Mouse (Mus musculus) liver, postnatal 0 days (tissue): Measurements from ENCODE around the gene Stk24. TPM values are rescaled to one million over a fixed set of nuclear protein-coding genes. Genes with fewer than 3 reads are reported as not detected.

Source experiments
- ATAC-seq: fragments of 200-750 bp; cut with Nextera tagmentation; 2 replicates; pipeline ENCODE4 v1.8.0; 2017; ENCODE audit warnings: mild to moderate bottlenecking, moderate library complexity
- DNase-seq: peaks from one replicate; pipeline ENCODE4 v3.0.0-alpha.2; 2016
- H3K27ac ChIP-seq: fragments of 300-500 bp; sonication (generic); 2 replicates; pipeline ENCODE4 v1.5.1; 2014; ENCODE audit warnings: antibody characterized with exemption, moderate library complexity, mild to moderate bottlenecking, low read depth
- H3K27me3 ChIP-seq: fragments of 300-500 bp; sonication (generic); 2 replicates; pipeline ENCODE4 v1.6.1; 2014; ENCODE audit warnings: low read length, control low read depth, mixed read lengths; ENCODE audit not compliant: insufficient read depth
- H3K36me3 ChIP-seq: fragments of 300-500 bp; sonication (generic); replicated peaks from 2 replicates; pipeline ENCODE4 v1.6.1; 2014; ENCODE audit warnings: mild to moderate bottlenecking, control low read depth, low read length, moderate library complexity, mixed read lengths; ENCODE audit not compliant: insufficient read depth
- H3K4me1 ChIP-seq: fragments of 300-500 bp; sonication (generic); 2 replicates; pipeline ENCODE4 v1.6.1; 2014; ENCODE audit warnings: antibody characterized with exemption, mild to moderate bottlenecking, control low read depth; ENCODE audit not compliant: insufficient read depth
- H3K4me2 ChIP-seq: fragments of 300-500 bp; sonication (generic); 2 replicates; pipeline ENCODE4 v1.6.1; 2014; ENCODE audit warnings: low read depth, mild to moderate bottlenecking, low read length, moderate library complexity, mixed read lengths
- H3K4me3 ChIP-seq: fragments of 300-500 bp; sonication (generic); 2 replicates; pipeline ENCODE4 v1.5.1; 2014; ENCODE audit warnings: low read depth, low read length
- H3K9ac ChIP-seq: fragments of 300-500 bp; sonication (generic); replicated peaks from 2 replicates; pipeline ENCODE4 v1.6.1; 2014; ENCODE audit warnings: mild to moderate bottlenecking, moderate library complexity
- H3K9me3 ChIP-seq: fragments of 300-500 bp; sonication (generic); 2 replicates; pipeline ENCODE4 v1.6.1; 2016; ENCODE audit warnings: mild to moderate bottlenecking, control low read depth, low read length, mixed read lengths
- CTCF ChIP-seq: sonication (generic); IDR thresholded peaks from 2 replicates; pipeline ENCODE4 v1.5.1; 2016; ENCODE audit warnings: antibody characterized with exemption, low read depth
- EP300 ChIP-seq: IDR thresholded peaks from 2 replicates; pipeline ENCODE4 v1.6.1; 2016; ENCODE audit warnings: antibody characterized with exemption, low read depth, mild to moderate bottlenecking
- WGBS: fragments of 180-500 bp; shearing (Covaris S2); extraction: QIAGEN DNeasy Blood & Tissue Kit; methylation state at CpG from one replicate; pipeline ENCODE4 v1.1.7; 2014; ENCODE audit not compliant: insufficient replicate concordance; 5-methylcytosine and 5-hydroxymethylcytosine counted together
- polyA plus RNA-seq: library from polyadenylated mRNA; unstranded; fragments of >200 nt; fragmentation: Nextera tagmentation; extraction: Ambion mirVana; gene quantifications from 2 replicates; pipeline ENCODE4 v1.2.1, GENCODE M21; 2015

Gene Stk24
- polyA plus RNA-seq, 1 experiment from 2014 or later: 19.3 TPM

DNA sequence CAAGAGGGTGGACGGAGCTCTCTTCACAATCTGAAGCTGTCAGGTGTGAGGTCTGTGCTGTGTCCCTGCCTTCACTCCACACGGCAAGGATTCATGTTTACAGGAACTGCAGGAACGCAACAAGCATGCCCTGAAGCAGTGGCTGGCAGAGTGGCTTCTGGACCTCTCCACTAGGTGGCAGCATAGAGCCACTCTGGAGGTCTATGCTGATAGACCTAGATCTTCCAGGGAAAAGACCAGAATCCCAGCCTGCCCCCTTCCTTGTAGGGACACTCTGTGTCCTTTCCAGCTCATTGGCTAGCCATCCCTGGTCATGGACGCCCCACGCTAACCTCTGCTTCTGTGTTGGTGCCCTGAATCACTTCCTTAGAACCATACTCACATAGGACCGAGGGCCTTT, 100.7 kb downstream of the Stk24 start:
- H3K9ac ChIP-seq: no peak overlapping the region
- ATAC-seq: peak; percentile 77
- TF ChIP-seq EP300 (no peak), CTCF (peak; percentile 99)
- H3K27me3 ChIP-seq: no peaks in the 10 kb centered on the region
- H3K27ac ChIP-seq: no peak overlapping the region
- no peak overlapping the region for H3K4me3 ChIP-seq
- DNase-seq: peak; percentile 86
- H3K36me3 ChIP-seq: peaks cover 32% of the 10 kb centered on the region
- no peak overlapping the region for H3K4me2 ChIP-seq
- H3K9me3 ChIP-seq: no peaks in the 10 kb centered on the region
- 35% methylated on average over 6 of the region's 6 CpGs for WGBS
- no peaks in the 10 kb centered on the region for H3K4me1 ChIP-seq

DNA sequence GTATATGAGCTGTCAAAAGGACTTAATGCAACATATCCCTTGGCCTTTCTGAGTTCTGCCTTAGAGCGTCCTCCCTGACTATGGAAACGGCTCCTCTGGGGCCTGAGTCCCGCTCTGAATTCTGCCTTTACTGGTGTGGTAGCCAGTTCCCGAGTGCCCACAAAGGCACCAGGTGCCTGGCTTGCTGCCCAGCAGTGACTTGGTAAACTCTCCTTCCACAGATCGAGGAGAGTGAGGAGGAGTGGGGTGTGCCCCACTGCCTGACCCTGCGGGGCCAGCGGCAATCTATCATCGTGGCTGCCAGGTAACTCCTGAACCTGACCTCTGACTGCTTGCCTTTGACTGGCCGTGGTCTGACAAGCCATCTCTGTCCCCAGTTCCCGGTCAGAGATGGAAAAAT, 103.8 kb downstream of the Stk24 start:
- Histone ChIP-seq H3K4me3 (no peak overlapping the region), H3K9ac (no peak overlapping the region), H3K9me3 (no peaks in the 10 kb centered on the region), H3K27me3 (no peaks in the 10 kb centered on the region), H3K4me2 (no peak overlapping the region), H3K4me1 (no peaks in the 10 kb centered on the region), H3K36me3 (peaks cover 15% of the 10 kb centered on the region), H3K27ac (no peak overlapping the region)
- TF ChIP-seq CTCF (no peak), EP300 (no peak)
- whole genome bisulfite sequencing: 70% methylated on average over 10 of the region's 10 CpGs
- ATAC-seq (no peak), DNase-seq (no peak)

DNA sequence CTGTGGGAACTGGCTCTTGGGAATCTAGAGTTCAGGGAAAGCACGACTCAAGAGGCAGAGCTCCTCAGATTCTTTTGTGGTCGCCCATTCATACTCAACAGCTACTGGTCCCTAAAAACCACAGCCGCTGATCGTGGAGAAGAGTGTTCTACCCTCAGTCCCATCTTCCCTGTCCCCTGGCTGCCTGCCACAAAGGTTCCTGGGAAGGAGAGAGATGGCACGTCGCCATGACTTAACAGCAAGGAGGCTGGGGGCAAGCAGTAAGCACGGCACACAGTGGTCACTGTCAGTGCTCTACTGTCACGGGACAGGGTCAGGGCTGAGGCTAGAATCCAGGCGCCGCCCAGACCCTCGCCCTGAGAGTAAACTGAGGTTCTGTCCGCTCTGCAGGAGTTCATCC, 104.8 kb downstream of the Stk24 start:
- 74% methylated on average over 12 of the region's 12 CpGs for WGBS

DNA sequence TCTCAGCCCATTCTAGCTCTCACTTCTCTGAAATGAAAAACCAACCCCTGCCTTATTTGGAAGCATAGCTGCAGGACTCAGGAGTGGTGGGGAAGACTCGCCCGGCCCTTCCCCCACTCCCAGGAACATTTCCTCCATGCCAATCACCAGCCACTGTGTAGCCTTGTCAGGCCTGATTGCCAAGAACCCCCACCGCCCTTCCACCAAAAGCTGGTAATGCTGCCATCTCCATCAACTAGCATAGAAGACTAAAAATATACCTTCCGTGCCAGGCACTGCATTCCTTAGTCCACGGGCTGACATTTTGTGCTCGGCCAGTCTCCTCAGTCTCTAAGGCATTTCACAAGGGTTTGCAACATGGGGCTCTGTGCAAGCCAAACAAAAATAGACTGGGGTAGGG, 109.3 kb downstream of the Stk24 start:
- TF ChIP-seq EP300 (no peak), CTCF (no peak)
- Histone ChIP-seq H3K4me1 (no peaks in the 10 kb centered on the region), H3K9me3 (no peaks in the 10 kb centered on the region), H3K4me2 (no peak overlapping the region), H3K4me3 (no peak overlapping the region), H3K27me3 (no peaks in the 10 kb centered on the region), H3K36me3 (peaks cover 6% of the 10 kb centered on the region; the same call in 1 of the 2 replicates), H3K9ac (no peak overlapping the region), H3K27ac (no peak overlapping the region)
- DNase-seq (no peak), ATAC-seq (no peak)
- 68% methylated on average over 6 of the region's 6 CpGs for WGBS

More for the DNA sequence above, 104.8 kb downstream of the Stk24 start:
- no peaks in the 10 kb centered on the region for H3K4me1 ChIP-seq
- no peak overlapping the region for H3K4me2 ChIP-seq
- DNase-seq (no peak), ATAC-seq (no peak)
- no peaks in the 10 kb centered on the region for H3K27me3 ChIP-seq
- TF ChIP-seq CTCF (no peak), EP300 (no peak)
- H3K9me3 ChIP-seq: no peaks in the 10 kb centered on the region
- no peak overlapping the region for H3K9ac ChIP-seq
- no peak overlapping the region for H3K4me3 ChIP-seq
- H3K27ac ChIP-seq: no peak overlapping the region
- H3K36me3 ChIP-seq: peaks cover 12% of the 10 kb centered on the region

DNA sequence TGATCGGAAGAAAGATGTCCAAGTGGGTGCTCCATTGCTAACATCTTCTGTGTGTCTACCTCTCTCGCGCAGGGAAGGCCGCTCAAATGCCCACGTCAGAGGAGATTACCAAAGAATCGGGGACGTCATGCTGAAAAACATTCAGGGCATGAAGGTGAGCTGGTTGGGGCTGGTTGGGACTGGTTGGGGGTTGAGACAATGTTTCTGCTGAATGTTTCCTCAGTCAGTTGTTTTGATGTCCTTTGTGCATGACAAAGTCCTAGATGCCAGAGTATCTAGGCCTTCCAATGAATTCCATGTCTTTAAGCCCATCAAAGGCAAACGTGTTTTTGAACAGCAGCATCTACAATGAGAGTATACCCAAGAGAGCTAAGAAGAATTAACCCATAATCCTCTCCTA, 112.0 kb downstream of the Stk24 start:
- WGBS: 89% methylated on average over 8 of the region's 8 CpGs
- no peaks in the 10 kb centered on the region for H3K4me1 ChIP-seq
- peaks cover 6% of the 10 kb centered on the region; the same call in 1 of the 2 replicates for H3K36me3 ChIP-seq

DNA sequence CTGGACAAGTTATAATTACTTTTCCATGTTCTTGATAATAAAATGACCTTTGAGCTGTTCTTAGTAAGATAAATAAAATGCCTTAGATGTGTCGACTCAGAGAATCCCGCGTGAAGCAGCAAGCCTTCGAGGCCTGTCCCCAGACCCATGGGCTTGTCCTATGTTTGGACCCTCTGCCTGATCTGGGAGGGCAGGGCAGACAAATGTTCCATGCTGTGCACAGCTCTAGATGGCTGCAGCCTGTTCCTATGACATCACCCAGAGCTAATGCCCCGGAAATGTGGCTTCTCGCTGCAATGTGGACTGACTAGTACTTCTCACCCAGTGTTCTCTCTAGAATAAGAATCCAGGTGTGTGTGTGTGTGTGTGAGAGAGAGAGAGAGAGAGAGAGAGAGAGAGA, 115.4 kb downstream of the Stk24 start:
- no peak for DNase-seq
- Histone ChIP-seq H3K4me1 (peaks cover 12% of the 10 kb centered on the region), H3K27me3 (no peaks in the 10 kb centered on the region), H3K4me3 (no peak overlapping the region), H3K27ac (no peak overlapping the region), H3K4me2 (no peak overlapping the region), H3K9ac (no peak overlapping the region), H3K9me3 (no peaks in the 10 kb centered on the region), H3K36me3 (no peaks in the 10 kb centered on the region)
- 68% methylated on average over 6 of the region's 6 CpGs for WGBS
- ATAC-seq: no peak
- TF ChIP-seq EP300 (no peak), CTCF (no peak)

More for the DNA sequence above, 112.0 kb downstream of the Stk24 start:
- H3K4me2 ChIP-seq: no peak overlapping the region
- no peak overlapping the region for H3K4me3 ChIP-seq
- no peak for TF ChIP-seq EP300
- TF ChIP-seq CTCF: no peak
- no peak for ATAC-seq
- no peak overlapping the region for H3K27ac ChIP-seq
- no peaks in the 10 kb centered on the region for H3K27me3 ChIP-seq
- no peaks in the 10 kb centered on the region for H3K9me3 ChIP-seq
- no peak for DNase-seq
- no peak overlapping the region for H3K9ac ChIP-seq

DNA sequence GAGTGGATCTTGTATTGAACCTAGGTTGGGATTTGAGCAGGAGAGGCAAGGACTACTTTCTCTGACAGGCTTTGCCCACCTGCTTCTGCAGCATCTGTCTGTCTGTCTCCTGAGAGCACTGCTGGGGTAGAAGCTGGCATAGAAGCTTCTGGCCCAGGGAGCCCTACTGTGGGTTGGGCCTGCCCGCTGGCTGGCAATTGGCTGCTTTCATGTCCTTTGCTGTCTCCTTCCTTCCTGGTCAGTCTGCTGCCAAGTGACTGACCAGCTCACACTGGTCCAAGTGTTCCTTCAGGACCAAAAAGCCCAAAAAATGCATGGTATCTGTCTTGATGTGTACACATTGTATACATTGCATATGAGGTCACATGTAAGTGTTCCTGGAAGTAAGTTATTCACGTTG, 115.9 kb downstream of the Stk24 start:
- Histone ChIP-seq H3K4me2 (no peak overlapping the region), H3K27ac (0 out of 2 replicates have a peak overlapping the region, but pooled peaks have one; percentile 18), H3K27me3 (no peaks in the 10 kb centered on the region), H3K36me3 (no peaks in the 10 kb centered on the region), H3K4me3 (no peak overlapping the region), H3K9ac (no peak overlapping the region), H3K9me3 (no peaks in the 10 kb centered on the region), H3K4me1 (peaks cover 12% of the 10 kb centered on the region)
- DNase-seq (no peak), ATAC-seq (no peak)
- no peak for TF ChIP-seq CTCF
- no peak for TF ChIP-seq EP300
- WGBS: 65% methylated on average over 2 of the region's 2 CpGs
